Mouse (Mus musculus) heart, embryonic 10.5 days (tissue): Measurements from ENCODE around the gene Efcc1. TPM values are rescaled to one million over a fixed set of nuclear protein-coding genes. Genes with fewer than 3 reads are reported as not detected.

ENCODE experiments used
- DNase-seq: peaks from one replicate; pipeline ENCODE4 v3.0.0-alpha.2; 2017; ENCODE audit warnings: low spot score
- H3K27ac ChIP-seq: fragments of 300-500 bp; sonication (generic); 2 replicates; pipeline ENCODE4 v1.5.1; 2016; ENCODE audit warnings: mild to moderate bottlenecking
- H3K27me3 ChIP-seq: fragments of 300-500 bp; sonication (generic); 2 replicates; pipeline ENCODE4 v1.6.1; 2016; ENCODE audit warnings: mild to moderate bottlenecking; ENCODE audit not compliant: poor library complexity, insufficient read depth, severe bottlenecking
- H3K36me3 ChIP-seq: fragments of 300-500 bp; sonication (generic); 2 replicates; pipeline ENCODE4 v1.6.1; 2016; ENCODE audit warnings: mild to moderate bottlenecking, moderate library complexity
- H3K4me1 ChIP-seq: fragments of 300-500 bp; sonication (generic); 2 replicates; pipeline ENCODE4 v1.6.1; 2016; ENCODE audit warnings: mild to moderate bottlenecking
- H3K4me3 ChIP-seq: fragments of 300-500 bp; sonication (generic); 2 replicates; pipeline ENCODE4 v1.5.1; 2016; ENCODE audit warnings: mild to moderate bottlenecking, moderate library complexity
- H3K9me3 ChIP-seq: fragments of 300-500 bp; sonication (generic); 2 replicates; pipeline ENCODE4 v1.6.1; 2016; ENCODE audit warnings: mild to moderate bottlenecking, moderate library complexity
- WGBS: fragments of 180-500 bp; shearing (Covaris S2); methylation state at CpG from one replicate; pipeline ENCODE4 v1.1.7; 2016; 5-methylcytosine and 5-hydroxymethylcytosine counted together
- polyA plus RNA-seq: library from polyadenylated mRNA; unstranded; fragments of >200 nt; fragmentation: Nextera tagmentation; extraction: Ambion mirVana; gene quantifications from 2 replicates; pipeline ENCODE4 v1.2.1, GENCODE M21; 2016

Gene Efcc1
- polyA plus RNA-seq, 1 experiment from 2014 or later, result 0.21 TPM

DNA sequence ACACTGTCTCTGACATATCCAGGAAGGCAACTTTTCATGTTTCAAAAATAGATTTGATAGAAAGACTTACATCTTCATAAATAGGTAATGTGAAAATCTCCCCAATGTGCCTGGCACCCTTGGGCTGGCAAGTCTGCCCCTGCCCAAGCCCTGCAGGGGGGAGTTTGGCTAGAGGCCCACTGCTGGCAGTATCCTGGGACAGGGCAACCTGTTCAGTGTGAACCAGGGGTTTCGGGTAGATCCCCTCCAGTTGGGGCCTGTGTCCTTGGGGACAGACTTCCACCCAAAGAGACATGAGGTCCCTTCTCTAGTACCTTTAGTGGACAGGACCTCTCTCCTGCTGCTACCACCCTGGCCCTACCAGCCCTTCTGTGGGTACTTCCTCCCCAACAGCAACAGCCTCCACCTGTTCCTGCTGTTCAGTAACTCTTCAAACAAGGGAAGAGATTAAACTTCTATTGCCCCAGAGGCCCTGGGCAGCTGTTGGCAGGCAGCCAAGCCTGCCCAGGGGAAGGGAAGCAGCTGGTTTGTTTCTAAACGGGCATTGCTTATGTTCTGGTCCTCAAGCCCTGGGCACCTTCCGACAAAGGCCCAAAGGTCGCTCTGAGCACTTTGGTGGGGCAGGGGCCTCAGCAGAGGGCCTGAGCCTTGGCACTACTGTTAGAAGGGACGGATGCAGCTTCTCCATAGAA is 58.4 kb downstream of the Efcc1 start:
- H3K27ac ChIP-seq, result no peak overlapping the region; the same call in 1 of the 2 replicates
- peaks cover 26% of the 10 kb centered on the region for H3K4me1 ChIP-seq
- WGBS, result 63% methylated on average over 5 of the region's 5 CpGs

GRCm38 (mm10) chr6:87789791-87790190 is 59.1 kb downstream of the Efcc1 start:
- DNase-seq, result peak; percentile 70

More for the DNA sequence above, 58.4 kb downstream of the Efcc1 start:
- Histone ChIP-seq H3K36me3 (peaks cover 9% of the 10 kb centered on the region; the same call in 1 of the 2 replicates), H3K27me3 (no peaks in the 10 kb centered on the region), H3K4me3 (no peak overlapping the region), H3K9me3 (no peaks in the 10 kb centered on the region)
- DNase-seq, result peak; percentile 72

GRCm38 (mm10) chr6:87790779-87791480 is 60.3 kb downstream of the Efcc1 start:
- peaks cover 9% of the 10 kb centered on the region; the same call in 1 of the 2 replicates for H3K36me3 ChIP-seq
- H3K4me3 ChIP-seq, result no peak overlapping the region
- WGBS, result 47% methylated on average over 7 of the region's 7 CpGs
- peaks cover 34% of the 10 kb centered on the region for H3K4me1 ChIP-seq
- H3K27ac ChIP-seq, result peak overlapping the region; percentile 33; the same call in 1 of the 2 replicates
- no peaks in the 10 kb centered on the region for H3K27me3 ChIP-seq
- peak; percentile 91 for DNase-seq
- no peaks in the 10 kb centered on the region for H3K9me3 ChIP-seq

More at GRCm38 (mm10) chr6:87789791-87790190, 59.1 kb downstream of the Efcc1 start:
- Histone ChIP-seq H3K36me3 (peaks cover 9% of the 10 kb centered on the region; the same call in 1 of the 2 replicates), H3K9me3 (no peaks in the 10 kb centered on the region), H3K27ac (peak overlapping the region; percentile 49; the same call in 1 of the 2 replicates), H3K4me3 (no peak overlapping the region), H3K4me1 (peaks cover 33% of the 10 kb centered on the region), H3K27me3 (no peaks in the 10 kb centered on the region)
- 87% methylated on average over 6 of the region's 6 CpGs for WGBS

DNA sequence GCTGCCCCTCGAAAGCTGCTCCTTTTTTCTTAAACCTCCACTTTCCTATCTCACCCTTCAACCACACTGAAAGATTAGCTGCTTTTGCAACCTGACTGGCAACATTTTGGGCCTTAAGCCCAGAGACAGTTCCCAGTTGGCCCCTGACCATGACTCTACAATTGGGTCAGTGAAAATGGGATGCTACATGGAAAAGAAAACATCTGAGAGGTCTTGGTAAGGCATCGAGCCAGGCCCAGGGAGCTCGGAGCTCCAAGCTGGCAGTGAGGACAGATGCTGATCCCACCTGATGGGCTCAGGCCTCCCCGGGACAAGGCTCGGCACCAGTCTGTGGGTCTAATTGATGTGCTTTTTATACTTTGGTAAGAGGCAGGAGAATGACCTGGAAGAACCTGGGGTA is 61.2 kb downstream of the Efcc1 start:
- 91% methylated on average over 5 of the region's 5 CpGs for WGBS
- H3K9me3 ChIP-seq, result no peaks in the 10 kb centered on the region
- H3K4me3 ChIP-seq, result no peak overlapping the region
- DNase-seq, result no peak
- H3K36me3 ChIP-seq, result peaks cover 9% of the 10 kb centered on the region; the same call in 1 of the 2 replicates
- no peaks in the 10 kb centered on the region for H3K27me3 ChIP-seq
- no peak overlapping the region for H3K27ac ChIP-seq
- peaks cover 34% of the 10 kb centered on the region for H3K4me1 ChIP-seq

DNA sequence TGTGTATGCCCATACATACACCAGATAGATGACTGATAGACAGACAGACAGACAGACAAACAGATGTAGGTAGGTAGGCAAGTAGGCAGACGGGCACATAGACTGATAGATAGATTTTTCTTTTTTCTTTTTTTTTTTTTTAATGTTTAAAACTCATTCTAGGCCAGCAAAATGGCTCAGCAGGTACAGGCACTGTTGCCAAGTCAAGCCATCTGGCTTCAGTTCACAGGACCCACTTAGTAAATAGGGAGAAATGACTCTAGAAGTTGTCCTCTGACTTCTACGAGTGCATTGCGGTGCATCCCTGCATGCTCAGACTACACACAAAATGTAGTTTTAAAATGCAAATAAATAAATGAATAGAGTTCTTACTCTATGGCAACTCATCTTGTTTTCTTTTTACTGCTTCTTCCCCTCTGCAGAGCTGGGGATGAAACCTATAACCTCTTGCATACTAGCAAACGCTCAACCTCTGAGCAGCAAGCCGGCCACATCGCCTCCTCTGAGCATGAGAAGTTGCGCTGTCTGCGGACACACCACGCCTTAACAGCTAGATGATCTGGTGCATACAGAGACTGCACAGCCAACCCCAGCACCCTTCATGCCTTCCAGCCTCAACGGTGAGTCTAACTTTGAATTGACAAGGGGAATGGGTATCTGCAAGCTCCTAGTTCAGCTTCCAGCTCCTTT is 63.3 kb downstream of the Efcc1 start:
- Histone ChIP-seq H3K27ac (no peak overlapping the region), H3K27me3 (no peaks in the 10 kb centered on the region), H3K36me3 (peaks cover 9% of the 10 kb centered on the region; the same call in 1 of the 2 replicates), H3K9me3 (no peaks in the 10 kb centered on the region), H3K4me3 (no peak overlapping the region), H3K4me1 (peaks cover 39% of the 10 kb centered on the region)
- DNase-seq, result no peak
- WGBS, result 86% methylated on average over 10 of the region's 10 CpGs

DNA sequence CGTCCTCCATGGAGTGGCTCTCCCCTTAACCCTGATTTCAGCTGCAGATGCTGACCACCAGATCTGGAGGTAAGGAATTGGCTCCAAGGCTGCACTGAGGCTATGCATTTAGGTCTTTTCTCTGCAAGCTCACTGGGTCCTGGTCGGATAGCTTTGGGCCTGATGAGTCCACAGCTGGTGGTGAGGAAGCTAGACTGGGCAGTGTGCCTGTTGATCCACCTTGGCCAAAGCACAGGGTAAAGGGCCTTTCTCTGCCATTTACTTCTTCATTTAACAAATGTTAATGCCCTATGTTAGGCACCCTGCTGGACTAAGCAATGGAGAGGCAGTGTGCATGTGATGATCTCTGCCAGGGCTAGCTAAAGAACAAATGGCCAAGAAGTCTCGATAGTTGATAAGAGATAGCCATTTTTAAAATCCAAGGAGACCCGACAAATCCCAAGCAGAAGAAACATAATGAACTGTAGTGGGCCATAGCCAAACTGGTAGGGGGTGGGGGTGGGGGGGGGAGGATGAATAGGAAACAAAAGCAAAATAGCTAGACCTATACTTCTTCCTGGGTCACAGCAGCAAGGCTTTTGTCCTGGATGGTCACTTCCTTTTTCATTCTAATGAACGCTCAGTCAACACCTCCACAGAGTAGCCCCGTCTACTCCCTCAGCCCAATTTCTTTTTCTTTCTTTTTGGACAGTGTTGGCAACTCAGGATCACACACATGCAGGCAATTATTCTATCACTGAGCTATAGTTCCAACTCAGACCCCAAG is 64.9 kb downstream of the Efcc1 start:
- 68% methylated on average over 6 of the region's 6 CpGs for WGBS
- Histone ChIP-seq H3K9me3 (no peaks in the 10 kb centered on the region), H3K27ac (no peak overlapping the region), H3K4me1 (peaks cover 35% of the 10 kb centered on the region), H3K4me3 (no peak overlapping the region), H3K36me3 (peaks cover 9% of the 10 kb centered on the region; the same call in 1 of the 2 replicates), H3K27me3 (no peaks in the 10 kb centered on the region)
- DNase-seq, result no peak

- no peak for DNase-seq
- Histone ChIP-seq H3K27ac (no peak overlapping the region), H3K4me1 (peaks cover 31% of the 10 kb centered on the region), H3K4me3 (no peak overlapping the region), H3K9me3 (no peaks in the 10 kb centered on the region), H3K27me3 (no peaks in the 10 kb centered on the region), H3K36me3 (peaks cover 9% of the 10 kb centered on the region; the same call in 1 of the 2 replicates)
- 81% methylated on average over 6 of the region's 6 CpGs for WGBS
Measured at GRCm38 (mm10) chr6:87796251-87796880, 65.7 kb downstream of the Efcc1 start.

- 32% methylated on average over 2 of the region's 2 CpGs for WGBS
- no peaks in the 10 kb centered on the region for H3K27me3 ChIP-seq
Measured at GRCm38 (mm10) chr6:87797321-87797720, 66.7 kb downstream of the Efcc1 start.

GRCm38 (mm10) chr6:87799576-87799975 is 68.9 kb downstream of the Efcc1 start:
- no peak for DNase-seq
- no peaks in the 10 kb centered on the region for H3K36me3 ChIP-seq
- H3K4me1 ChIP-seq, result peaks cover 23% of the 10 kb centered on the region
- no peak overlapping the region for H3K4me3 ChIP-seq
- no peaks in the 10 kb centered on the region for H3K27me3 ChIP-seq
- 72% methylated on average over 6 of the region's 6 CpGs for WGBS
- no peak overlapping the region for H3K27ac ChIP-seq
- H3K9me3 ChIP-seq, result no peaks in the 10 kb centered on the region

More at GRCm38 (mm10) chr6:87797321-87797720, 66.7 kb downstream of the Efcc1 start:
- no peak overlapping the region for H3K4me3 ChIP-seq
- peaks cover 29% of the 10 kb centered on the region for H3K4me1 ChIP-seq
- no peak overlapping the region for H3K27ac ChIP-seq
- no peak for DNase-seq
- H3K9me3 ChIP-seq, result no peaks in the 10 kb centered on the region
- peaks cover 4% of the 10 kb centered on the region; the same call in 1 of the 2 replicates for H3K36me3 ChIP-seq

GRCm38 (mm10) chr6:87802462-87802861 is 71.8 kb downstream of the Efcc1 start:
- Histone ChIP-seq H3K27ac (no peak overlapping the region), H3K4me1 (peaks cover 30% of the 10 kb centered on the region), H3K36me3 (no peaks in the 10 kb centered on the region), H3K4me3 (no peak overlapping the region), H3K27me3 (no peaks in the 10 kb centered on the region), H3K9me3 (no peaks in the 10 kb centered on the region)
- no peak for DNase-seq
- WGBS, result 83% methylated on average over 7 of the region's 7 CpGs

GRCm38 (mm10) chr6:87804036-87804435 is 73.4 kb downstream of the Efcc1 start:
- Histone ChIP-seq H3K27me3 (no peaks in the 10 kb centered on the region), H3K4me3 (no peak overlapping the region), H3K9me3 (no peaks in the 10 kb centered on the region), H3K36me3 (no peaks in the 10 kb centered on the region), H3K27ac (no peak overlapping the region), H3K4me1 (peaks cover 24% of the 10 kb centered on the region)
- 77% methylated on average over 1 of the region's 1 CpGs for WGBS
- no peak for DNase-seq

DNA sequence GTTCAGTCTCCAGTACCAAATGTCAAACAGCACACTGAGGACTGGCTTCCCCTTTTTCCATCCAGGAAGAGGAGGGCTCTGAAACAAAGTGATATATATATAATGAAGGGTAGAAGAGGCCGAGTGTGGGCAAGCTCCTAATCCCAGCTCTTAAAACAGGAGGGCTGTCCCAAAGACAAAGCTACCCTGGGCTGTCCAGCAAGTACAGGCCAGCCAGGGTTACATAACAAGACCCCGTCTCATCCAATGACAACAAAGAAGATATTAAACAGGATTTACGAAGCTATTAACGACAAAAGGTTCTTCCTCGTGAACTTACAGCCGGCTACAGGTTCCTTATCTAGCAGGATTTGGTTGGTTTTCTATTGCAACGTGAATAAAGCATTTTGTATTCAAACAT is 74.2 kb downstream of the Efcc1 start:
- no peak for DNase-seq
- Histone ChIP-seq H3K9me3 (no peaks in the 10 kb centered on the region), H3K4me1 (peaks cover 20% of the 10 kb centered on the region), H3K27me3 (no peaks in the 10 kb centered on the region), H3K4me3 (no peak overlapping the region), H3K36me3 (no peaks in the 10 kb centered on the region), H3K27ac (no peak overlapping the region)
- WGBS, result 83% methylated on average over 7 of the region's 7 CpGs
